Mouse (Mus musculus) cerebellum, adult 9-10 months (tissue): ENCODE data around the gene Col6a2.

ENCODE experiments used
- DNase-seq: peaks from one replicate; pipeline ENCODE4 v3.0.0; 2022

Gene Col6a2

DNA sequence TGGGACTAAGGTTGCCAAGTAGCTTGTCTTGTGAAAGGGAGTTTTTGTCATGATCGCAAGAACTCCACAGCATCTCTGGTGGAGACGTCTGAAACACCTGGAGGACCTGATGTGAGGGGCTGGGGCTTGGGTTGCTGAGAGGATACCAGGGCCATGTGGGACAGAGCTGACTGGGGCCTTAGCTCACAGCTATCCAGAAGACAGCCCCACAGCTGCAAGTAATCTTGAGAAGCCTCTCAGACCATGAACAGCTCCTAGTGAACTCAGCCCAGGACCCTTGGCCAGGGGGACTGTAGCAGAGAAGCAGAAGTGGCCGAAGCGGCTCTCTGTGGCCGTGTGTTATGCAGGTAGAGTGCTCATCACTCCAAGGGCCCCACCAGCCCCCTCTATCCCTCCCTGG is 11.2 kb upstream of the Col6a2 start:
- no peak for DNase-seq

DNA sequence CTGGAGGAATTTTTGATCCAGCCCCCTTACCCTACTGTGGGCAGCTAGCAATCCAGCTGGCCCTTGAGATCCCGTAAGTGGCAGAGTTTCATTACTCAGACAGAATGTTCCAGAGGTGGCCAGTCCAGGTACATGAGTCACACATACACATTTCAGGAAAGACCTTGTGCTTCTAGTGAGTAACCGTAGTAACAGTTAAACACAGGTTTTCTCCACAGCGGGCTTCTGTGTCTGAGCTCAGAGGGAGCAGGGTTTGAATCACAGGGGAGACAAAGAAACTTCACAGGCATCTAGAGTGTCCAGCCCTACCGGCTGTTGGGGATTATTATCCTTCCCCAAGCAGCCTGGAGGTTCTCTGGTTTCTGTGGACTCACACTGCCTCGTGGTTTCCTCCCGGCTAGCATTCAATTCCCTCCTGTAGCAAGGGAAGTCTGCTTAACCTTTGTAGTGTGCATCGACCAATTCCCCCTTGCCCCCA is 10.7 kb upstream of the Col6a2 start:
- DNase-seq = no peak

DNA sequence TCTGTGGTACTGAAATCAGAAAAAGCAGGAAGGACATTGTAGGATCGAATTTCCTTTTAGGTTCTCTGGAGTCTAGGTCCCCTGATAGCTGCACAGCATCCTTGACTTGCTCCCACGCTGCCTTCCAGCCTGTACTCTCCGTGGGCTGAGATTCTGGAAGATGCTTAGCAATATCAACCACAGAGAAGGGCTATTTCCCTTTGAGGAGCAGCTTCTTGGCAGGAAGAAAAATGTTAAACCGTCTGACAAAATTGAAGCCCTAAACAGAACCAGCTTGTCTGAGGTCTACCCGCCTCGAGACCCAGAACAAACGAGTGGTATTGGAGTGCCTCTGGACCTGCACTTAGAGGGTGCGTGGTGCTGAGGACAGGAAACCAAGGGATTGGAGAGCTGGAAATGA is 9.2 kb upstream of the Col6a2 start:
- DNase-seq = no peak

DNA sequence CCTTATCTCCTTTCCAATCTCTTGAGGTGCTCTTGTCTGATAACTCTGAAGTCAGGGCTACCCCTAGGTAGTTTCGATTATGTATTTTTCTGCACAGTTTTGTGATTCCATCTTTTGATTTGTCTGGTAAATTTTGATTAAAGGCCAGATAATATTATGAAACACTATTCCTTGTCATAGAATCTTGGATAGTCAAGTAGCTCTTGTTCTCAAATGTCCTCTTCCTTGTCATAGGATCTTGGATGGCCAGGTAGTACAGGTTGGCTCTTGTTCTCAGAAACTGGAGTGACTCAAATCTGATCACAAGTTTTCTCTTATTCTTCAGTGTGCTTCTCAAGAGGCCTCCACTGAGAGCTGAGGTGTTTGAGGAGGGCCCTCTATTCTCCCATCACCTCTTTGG is 7.2 kb upstream of the Col6a2 start:
- DNase-seq = no peak

GRCm38 (mm10) chr10:76627714-76628113 is 4.3 kb upstream of the Col6a2 start:
- no peak for DNase-seq

DNA sequence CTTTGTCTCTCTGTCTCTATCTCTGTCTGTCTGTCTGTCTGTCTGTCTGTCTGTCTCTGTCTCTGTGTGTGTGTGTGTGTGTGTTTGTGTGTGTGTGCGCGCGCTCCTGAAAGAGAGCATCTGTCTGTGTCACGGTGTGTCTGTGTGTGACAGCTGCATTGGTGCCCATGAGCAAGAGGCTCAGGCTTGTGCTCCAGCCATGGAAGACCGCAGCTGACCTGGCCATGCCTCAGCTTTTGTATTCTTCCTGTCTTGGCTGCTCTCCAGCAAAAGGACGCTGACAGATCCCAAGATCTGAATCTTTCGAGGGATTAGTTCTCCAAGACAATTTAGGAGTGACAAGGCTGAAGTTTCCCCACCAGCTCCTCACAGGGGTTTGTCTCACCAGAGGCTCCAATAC is 1.5 kb upstream of the Col6a2 start:
- no peak for DNase-seq

DNA sequence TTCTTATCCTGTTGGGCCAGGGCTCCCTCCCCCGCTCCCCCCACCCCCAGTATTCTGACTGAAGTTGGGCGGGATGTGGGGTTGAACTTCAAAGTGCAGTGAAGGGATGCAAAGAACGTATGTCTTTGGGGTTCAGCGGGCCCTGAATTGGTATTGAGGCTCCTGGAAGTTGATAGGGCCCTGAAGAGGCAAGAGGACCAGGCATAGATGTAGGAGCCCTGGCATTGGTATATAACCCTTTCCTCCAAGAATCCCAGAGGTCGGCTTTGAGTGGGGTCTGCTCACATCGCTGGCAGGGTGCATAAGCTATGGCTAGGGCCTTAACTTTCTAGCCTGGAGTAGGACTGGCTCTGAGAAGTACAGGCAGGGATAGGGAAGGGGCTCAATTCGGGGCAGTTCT is 304 bp upstream of the Col6a2 start:
- no peak for DNase-seq

- DNase-seq = no peak
Observed at GRCm38 (mm10) chr10:76622411-76622810, 1.0 kb downstream of the Col6a2 start.

DNA sequence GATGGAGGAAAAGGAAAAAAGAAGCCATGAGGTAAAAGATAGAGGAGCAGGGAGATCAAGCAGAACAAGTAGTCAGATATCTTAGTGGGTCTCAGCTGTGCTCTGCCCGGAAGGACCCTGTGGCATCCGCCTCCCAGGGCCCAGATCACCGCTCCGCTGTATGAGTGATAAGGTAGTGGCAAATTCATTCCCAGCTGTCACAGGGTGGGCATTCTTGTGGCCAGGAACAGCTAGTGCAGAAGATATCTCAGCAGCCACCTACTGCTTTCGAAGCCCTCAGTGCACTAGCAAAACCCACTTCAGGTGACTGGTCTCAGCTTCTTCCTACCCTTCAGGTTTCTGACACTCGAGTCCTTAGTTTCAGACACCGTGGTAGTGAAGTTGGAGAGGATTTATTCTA is 11.0 kb downstream of the Col6a2 start:
- no peak for DNase-seq

- peak; percentile 7 for DNase-seq
Observed at GRCm38 (mm10) chr10:76602690-76603089, 20.7 kb downstream of the Col6a2 start.

DNA sequence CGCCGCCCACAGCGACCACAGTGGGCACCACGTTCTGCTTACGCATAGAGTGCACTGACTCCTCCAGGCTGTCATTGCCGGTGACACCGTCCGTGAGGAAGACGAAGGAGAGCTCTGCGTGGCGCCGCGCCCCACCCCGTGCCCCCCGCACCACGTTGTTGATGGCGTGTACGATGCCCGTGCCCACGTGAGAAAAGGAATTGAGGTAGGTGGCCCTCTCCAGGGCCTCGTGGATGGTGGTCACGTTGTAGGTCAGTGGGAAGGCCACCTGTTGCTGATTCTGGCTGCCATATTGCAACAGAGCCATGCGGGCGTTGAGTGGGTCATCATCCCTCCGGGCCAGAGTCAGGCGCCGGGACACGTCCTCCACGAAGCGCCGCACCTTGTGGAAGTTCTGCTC is 27.1 kb downstream of the Col6a2 start:
- DNase-seq = no peak

DNA sequence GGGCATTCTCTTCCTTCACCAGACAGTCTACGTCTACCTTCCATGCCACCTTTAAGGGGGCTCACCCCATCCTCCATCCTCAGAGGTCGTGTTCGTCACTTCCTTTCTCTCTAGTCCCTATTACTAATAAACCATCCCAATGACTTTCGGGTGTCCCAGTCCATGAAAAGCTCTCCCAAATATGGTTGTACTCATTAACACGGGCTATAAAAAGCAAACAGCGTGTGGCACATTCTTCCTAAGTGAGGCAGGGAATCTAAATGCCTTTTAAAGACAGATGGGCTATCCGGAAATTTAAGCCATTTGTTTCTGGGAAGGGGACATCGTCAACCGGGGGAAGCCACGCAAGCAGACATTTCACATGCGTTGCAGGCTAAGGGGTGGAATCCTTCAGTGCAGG is 33.2 kb downstream of the Col6a2 start:
- DNase-seq = no peak

- no peak for DNase-seq
Observed at GRCm38 (mm10) chr10:76586190-76586589, 37.2 kb downstream of the Col6a2 start.

DNA sequence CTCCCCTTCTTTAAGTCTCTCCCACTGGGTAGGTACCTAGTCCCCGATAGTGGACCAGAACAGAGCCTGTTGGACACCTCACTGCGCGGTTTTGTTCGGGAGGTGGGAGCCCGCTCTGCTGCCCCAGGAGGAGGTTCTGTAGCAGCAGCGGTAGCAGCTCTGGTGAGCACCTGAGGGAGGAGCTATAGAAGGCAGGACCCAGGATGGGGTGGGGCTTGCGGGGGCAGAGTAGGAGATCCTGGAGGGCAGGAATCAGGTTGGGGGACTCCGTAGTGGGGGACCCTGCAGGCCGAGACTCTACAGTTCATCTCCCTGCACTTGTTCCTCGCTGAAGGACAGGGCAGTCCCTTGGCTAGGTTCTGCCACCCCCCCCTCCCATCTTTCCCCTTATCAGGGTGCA is 39.3 kb downstream of the Col6a2 start:
- DNase-seq = no peak

DNA sequence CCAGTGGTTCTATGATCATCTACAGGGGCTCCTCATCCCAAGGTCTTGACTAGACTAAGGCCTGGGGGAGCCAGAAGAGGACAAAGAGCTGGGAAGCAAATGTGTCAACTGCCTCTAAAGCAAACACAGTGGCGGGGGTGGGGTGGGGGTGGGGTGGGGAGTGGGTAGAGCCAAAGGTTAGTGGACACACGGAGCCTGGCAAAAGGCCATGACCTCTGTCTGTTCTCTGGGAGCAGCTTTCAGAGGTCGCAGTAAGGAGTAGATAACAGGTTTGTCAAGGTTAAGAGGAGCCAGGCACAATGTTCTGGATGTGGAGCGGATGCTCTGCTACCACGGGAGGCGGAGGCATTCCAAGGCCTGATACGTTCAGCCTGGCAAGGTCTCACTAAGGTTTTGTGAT is 46.5 kb downstream of the Col6a2 start:
- no peak for DNase-seq

GRCm38 (mm10) chr10:76575374-76575773 is 48.1 kb downstream of the Col6a2 start, which contains the start of gene Ftcd:
Gene Ftcd, plus strand, starts transcription at chr10:76575648.
- DNase-seq = no peak

GRCm38 (mm10) chr10:76572151-76572550 is 51.3 kb downstream of the Col6a2 start:
- DNase-seq = no peak

- DNase-seq = no peak
Observed at GRCm38 (mm10) chr10:76571070-76571469, 52.4 kb downstream of the Col6a2 start.

GRCm38 (mm10) chr10:76569996-76570685 is 53.3 kb downstream of the Col6a2 start:
- no peak for DNase-seq

DNA sequence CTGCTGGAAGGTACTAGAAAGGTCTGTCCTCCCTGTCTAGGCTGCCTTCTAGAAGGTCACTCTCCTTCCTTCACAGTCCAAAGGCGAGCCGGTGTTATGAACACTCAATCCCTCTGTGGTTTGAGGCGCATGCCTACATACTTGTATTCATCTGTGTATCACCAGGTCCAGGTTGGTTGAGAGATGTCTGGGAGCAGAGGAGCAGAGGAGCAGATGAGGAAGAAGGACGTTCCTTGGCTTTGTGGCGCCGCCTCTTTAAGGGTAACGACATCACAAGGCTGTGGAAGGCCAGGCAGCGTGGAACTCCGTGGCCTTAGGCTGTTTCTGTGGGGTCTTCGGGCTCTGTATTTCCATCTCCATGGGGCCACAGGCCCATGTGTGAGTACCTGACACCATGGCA is 61.5 kb downstream of the Col6a2 start, which contains the start of gene Spatc1l:
Gene Spatc1l, plus strand, starts transcription at position 301 of the 400 bp plus-strand sequence.
- no peak for DNase-seq

- no peak for DNase-seq
Observed at GRCm38 (mm10) chr10:76554061-76554460, 69.4 kb downstream of the Col6a2 start.

GRCm38 (mm10) chr10:76551556-76551955 is 71.9 kb downstream of the Col6a2 start:
- no peak for DNase-seq

GRCm38 (mm10) chr10:76550458-76550857 is 73.0 kb downstream of the Col6a2 start:
- DNase-seq = no peak

DNA sequence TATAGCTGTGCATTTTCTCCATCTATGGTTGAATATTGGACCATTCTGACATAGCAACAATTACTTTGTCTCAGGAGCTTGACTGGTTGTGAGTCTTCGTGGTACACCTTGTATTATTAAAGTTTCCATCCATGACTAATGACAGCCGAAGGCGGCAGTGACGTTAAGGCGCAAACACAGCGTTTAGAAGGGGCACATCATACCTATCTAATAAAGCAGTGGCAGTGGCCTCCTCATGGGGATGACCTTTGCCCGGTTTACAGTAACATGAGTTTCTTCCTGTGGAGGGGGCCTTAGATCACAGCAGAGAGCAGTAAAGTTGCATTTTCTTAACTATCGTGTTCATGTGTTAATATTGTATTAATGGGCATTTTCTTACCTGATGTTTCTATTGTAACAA is 75.2 kb downstream of the Col6a2 start:
- DNase-seq = no peak

GRCm38 (mm10) chr10:76546566-76546965 is 76.9 kb downstream of the Col6a2 start:
- DNase-seq = no peak
